Mouse (Mus musculus): ENCODE measurements around the gene Tsc22d1.

DNA sequence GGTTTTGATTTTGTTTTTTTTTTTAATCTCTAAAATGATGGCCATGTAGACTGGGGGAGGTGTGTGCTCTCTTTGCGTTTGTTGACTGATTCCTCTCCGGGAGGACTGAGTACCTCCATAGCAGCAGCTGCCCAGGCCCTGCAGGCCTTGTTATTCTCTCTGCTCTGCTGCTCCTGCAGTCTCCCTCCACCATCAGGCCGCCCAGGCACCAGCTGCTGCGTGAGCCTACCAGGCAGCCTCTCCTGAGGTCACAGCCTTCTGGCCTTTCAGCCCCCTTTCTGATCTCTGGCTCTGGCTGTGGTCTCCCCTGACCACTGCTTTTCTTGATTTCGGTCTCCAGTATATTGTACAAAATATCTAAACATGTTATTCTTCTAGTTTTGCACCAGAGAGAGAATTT lies 85.3 kb downstream of the Tsc22d1 start:
- TF ChIP-seq CTCF (IDR thresholded peaks at IDR 0.05; ENCODE audit: extremely low read depth, insufficient read depth, low read length) (no peak), POLR2A (IDR thresholded peaks at IDR 0.05; ENCODE audit: extremely low read depth, insufficient read depth, low read length) (no peak)

Data from cortical plate, adult 2 months (tissue).